In genomic region chr2:178724228-178724627, GRCm38 (mm10) we compare ENCODE assay signal across 20 mouse cellular contexts.
DNase-seq lines count a peak whose midpoint lies in the region; ATAC-seq and TF ChIP-seq lines count a peak whose summit lies in the region.
"Had no signal": no experiment of that assay in that cellular context is flagged by ENCODE, and none has a peak within 500 bp of the region (broad histone marks: within the 10 kb centered on the region; RNA-seq: fewer than 3 reads in every experiment).

No protein-coding gene starts in this region.

- H3K36me3 ChIP-seq in intestine, postnatal 0 days (ENCODE audit: control insufficient read depth, insufficient read depth), result no peaks in the 10 kb centered on the region
- no peaks in the 10 kb centered on the region for H3K36me3 ChIP-seq in intestine, embryonic 15.5 days
- no peaks in the 10 kb centered on the region for H3K36me3 ChIP-seq in midbrain, embryonic 11.5 days (ENCODE audit: control insufficient read depth, insufficient read depth, low read length)
- H3K36me3 ChIP-seq in midbrain, embryonic 13.5 days, result no peaks in the 10 kb centered on the region
- H3K36me3 ChIP-seq in stomach, postnatal 0 days (ENCODE audit: control insufficient read depth, insufficient read depth, low read length), result no peaks in the 10 kb centered on the region
- H3K36me3 ChIP-seq: embryonic facial prominence, embryonic 13.5 days; heart, embryonic 13.5 days had no signal

- WGBS in intestine, postnatal 0 days, result 15% methylated on average over 5 of the region's 5 CpGs
- WGBS in intestine, embryonic 15.5 days, result 10% methylated on average over 5 of the region's 5 CpGs
- WGBS in midbrain, embryonic 11.5 days, result 22% methylated on average over 5 of the region's 5 CpGs
- WGBS in midbrain, embryonic 13.5 days, result 16% methylated on average over 4 of the region's 5 CpGs
- 11% methylated on average over 5 of the region's 5 CpGs for WGBS in stomach, postnatal 0 days

- no peak overlapping the region for H3K4me3 ChIP-seq in intestine, postnatal 0 days (ENCODE audit: low read depth, low read length)
- no peak overlapping the region for H3K4me3 ChIP-seq in intestine, embryonic 15.5 days (replicated peaks)
- H3K4me3 ChIP-seq in midbrain, embryonic 11.5 days (ENCODE audit: low read depth, low read length), result no peak overlapping the region
- no peak overlapping the region for H3K4me3 ChIP-seq in midbrain, embryonic 13.5 days (replicated peaks)
- no peak overlapping the region for H3K4me3 ChIP-seq in stomach, postnatal 0 days (ENCODE audit: low read depth, low read length)
- H3K4me3 ChIP-seq: embryonic facial prominence, embryonic 13.5 days; forebrain, embryonic 13.5 days; heart, embryonic 13.5 days had no signal

- no peak overlapping the region for H3K27ac ChIP-seq in intestine, postnatal 0 days (ENCODE audit: low read depth, low read length)
- no peak overlapping the region for H3K27ac ChIP-seq in intestine, embryonic 15.5 days
- no peak overlapping the region for H3K27ac ChIP-seq in midbrain, embryonic 11.5 days (ENCODE audit: low read depth, low read length)
- no peak overlapping the region for H3K27ac ChIP-seq in midbrain, embryonic 13.5 days
- no peak overlapping the region for H3K27ac ChIP-seq in stomach, postnatal 0 days (replicated peaks)
- H3K27ac ChIP-seq: embryonic facial prominence, embryonic 13.5 days; forebrain, embryonic 13.5 days; heart, embryonic 13.5 days had no signal

- H3K4me1 ChIP-seq in intestine, postnatal 0 days (replicated peaks; ENCODE audit: control insufficient read depth, insufficient read depth, low read length), result no peaks in the 10 kb centered on the region
- 0 out of 2 replicates have a peak, but pooled peaks cover 5% of the 10 kb centered on the region for H3K4me1 ChIP-seq in intestine, embryonic 15.5 days (replicated peaks)
- peaks cover 14% of the 10 kb centered on the region for H3K4me1 ChIP-seq in midbrain, embryonic 11.5 days (ENCODE audit: control insufficient read depth, insufficient read depth, low read length)
- peaks cover 22% of the 10 kb centered on the region for H3K4me1 ChIP-seq in midbrain, embryonic 13.5 days (replicated peaks)
- no peaks in the 10 kb centered on the region for H3K4me1 ChIP-seq in stomach, postnatal 0 days (replicated peaks; ENCODE audit: control insufficient read depth, insufficient read depth)

- no peak overlapping the region for H3K4me2 ChIP-seq in intestine, postnatal 0 days (replicated peaks; ENCODE audit: low read depth)
- no peak overlapping the region for H3K4me2 ChIP-seq in intestine, embryonic 15.5 days (replicated peaks)
- no peak overlapping the region for H3K4me2 ChIP-seq in midbrain, embryonic 11.5 days
- no peak overlapping the region for H3K4me2 ChIP-seq in midbrain, embryonic 13.5 days (replicated peaks)
- H3K4me2 ChIP-seq in stomach, postnatal 0 days (replicated peaks; ENCODE audit: low read depth), result no peak overlapping the region
- H3K4me2 ChIP-seq: embryonic facial prominence, embryonic 13.5 days; forebrain, embryonic 13.5 days; heart, embryonic 13.5 days had no signal

- peak; percentile 78 for DNase-seq in midbrain, embryonic 11.5 days (ENCODE audit: low spot score, missing footprints)
- DNase-seq in thymus, postnatal 4 days, result peak; percentile 16
- DNase-seq in thymus, postnatal 25 days, result no peak
- DNase-seq in stomach, postnatal 0 days (ENCODE audit: low spot score), result no peak
- no peak for DNase-seq in urinary bladder, adult 18-20 months (ENCODE audit: low spot score in 2 of 2)
- DNase-seq: adrenal gland, adult 2 months; adrenal gland, postnatal 25 days; cerebellum, adult 11 months; cerebellum, adult 8-10 months; cerebellum, postnatal 14 days; embryo, embryonic 11 days; gastrocnemius, postnatal 36 days; heart, adult 11 months; heart, postnatal 36 days had no signal

- H3K9ac ChIP-seq in intestine, postnatal 0 days (ENCODE audit: low read depth, low read length), result no peak overlapping the region
- no peak overlapping the region for H3K9ac ChIP-seq in intestine, embryonic 15.5 days
- no peak overlapping the region for H3K9ac ChIP-seq in midbrain, embryonic 11.5 days (ENCODE audit: low read length)
- H3K9ac ChIP-seq in midbrain, embryonic 13.5 days (replicated peaks), result no peak overlapping the region
- no peak overlapping the region for H3K9ac ChIP-seq in stomach, postnatal 0 days (ENCODE audit: low read length)
- H3K9ac ChIP-seq: embryonic facial prominence, embryonic 13.5 days; forebrain, embryonic 13.5 days; heart, embryonic 13.5 days had no signal

- ATAC-seq in intestine, postnatal 0 days, result no peak
- no peak for ATAC-seq in intestine, embryonic 15.5 days
- ATAC-seq in midbrain, embryonic 11.5 days (ENCODE audit: low FRiP score), result no peak
- no peak for ATAC-seq in midbrain, embryonic 13.5 days
- ATAC-seq in stomach, postnatal 0 days (ENCODE audit: low FRiP score, low TSS enrichment), result no peak
- ATAC-seq: forebrain, embryonic 13.5 days had no signal

- H3K9me3 ChIP-seq in intestine, postnatal 0 days (ENCODE audit: control insufficient read depth), result no peaks in the 10 kb centered on the region
- no peaks in the 10 kb centered on the region for H3K9me3 ChIP-seq in intestine, embryonic 15.5 days
- no peaks in the 10 kb centered on the region for H3K9me3 ChIP-seq in midbrain, embryonic 11.5 days (ENCODE audit: control insufficient read depth, low read length)
- H3K9me3 ChIP-seq in midbrain, embryonic 13.5 days, result no peaks in the 10 kb centered on the region
- no peaks in the 10 kb centered on the region for H3K9me3 ChIP-seq in stomach, postnatal 0 days (ENCODE audit: control insufficient read depth, low read length)
- H3K9me3 ChIP-seq: embryonic facial prominence, embryonic 13.5 days; forebrain, embryonic 13.5 days; heart, embryonic 13.5 days had no signal

- H3K27me3 ChIP-seq in intestine, postnatal 0 days (replicated peaks; ENCODE audit: control insufficient read depth, insufficient read depth, low read length), result no peaks in the 10 kb centered on the region
- H3K27me3 ChIP-seq in intestine, embryonic 15.5 days (replicated peaks), result no peaks in the 10 kb centered on the region; the same call in 1 of the 2 replicates
- no peaks in the 10 kb centered on the region for H3K27me3 ChIP-seq in midbrain, embryonic 11.5 days (ENCODE audit: control insufficient read depth, insufficient read depth, low read length)
- no peaks in the 10 kb centered on the region; the same call in none of the 2 replicates for H3K27me3 ChIP-seq in midbrain, embryonic 13.5 days
- no peaks in the 10 kb centered on the region for H3K27me3 ChIP-seq in stomach, postnatal 0 days (ENCODE audit: control insufficient read depth, insufficient read depth, low read length)
- H3K27me3 ChIP-seq: forebrain, embryonic 13.5 days had no signal

- no peak for TF ChIP-seq EP300 in stomach, postnatal 0 days (optimal IDR thresholded peaks at IDR 0.05)

- TF ChIP-seq CTCF in intestine, postnatal 0 days (IDR thresholded peaks at IDR 0.05; ENCODE audit: low read depth), result peak; percentile 40
- peak; percentile 17; the same call in 1 of the 2 replicates for TF ChIP-seq CTCF in stomach, postnatal 0 days (IDR thresholded peaks at IDR 0.05; ENCODE audit: low read depth)

Comparison
In these comparisons a context has a peak if more than half of its experiments do, and no peak if none do; other contexts are left out.
1. DNase-seq: peak in midbrain, embryonic 11.5 days (single experiment) and thymus, postnatal 4 days (single experiment); none in thymus, postnatal 25 days (single experiment), stomach, postnatal 0 days (single experiment) and urinary bladder, adult 18-20 months (0 of 2).